Mouse (Mus musculus): ENCODE results near the gene Map4k5.

Gene Map4k5

GRCm38 (mm10) chr12:69833982-69834604, 58.9 kb downstream of the Map4k5 start:
- no peak for DNase-seq

- no peak for DNase-seq
These were observed 61.6 kb downstream of the Map4k5 start for GRCm38 (mm10) chr12:69831239-69831910.

DNA sequence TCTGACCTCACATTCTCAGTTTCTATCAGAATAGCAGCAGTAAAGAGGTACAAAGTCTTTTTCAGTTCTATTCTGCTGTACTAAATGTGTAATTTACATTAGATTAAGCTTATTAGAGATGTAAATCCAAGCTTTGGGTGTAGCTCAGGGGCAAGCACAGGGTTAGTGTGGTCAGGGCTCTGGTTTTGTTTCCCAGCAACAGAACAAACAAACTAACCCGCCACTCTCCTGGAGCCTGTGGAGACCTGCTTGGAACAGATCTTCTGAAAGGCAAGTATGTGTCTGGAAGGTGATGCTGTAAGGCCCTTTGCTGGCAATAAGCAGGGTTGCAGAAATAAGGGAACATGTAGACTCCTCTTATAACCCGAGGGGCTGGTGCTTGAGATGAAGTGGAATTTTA, 64.8 kb downstream of the Map4k5 start:
- no peak for DNase-seq

DNA sequence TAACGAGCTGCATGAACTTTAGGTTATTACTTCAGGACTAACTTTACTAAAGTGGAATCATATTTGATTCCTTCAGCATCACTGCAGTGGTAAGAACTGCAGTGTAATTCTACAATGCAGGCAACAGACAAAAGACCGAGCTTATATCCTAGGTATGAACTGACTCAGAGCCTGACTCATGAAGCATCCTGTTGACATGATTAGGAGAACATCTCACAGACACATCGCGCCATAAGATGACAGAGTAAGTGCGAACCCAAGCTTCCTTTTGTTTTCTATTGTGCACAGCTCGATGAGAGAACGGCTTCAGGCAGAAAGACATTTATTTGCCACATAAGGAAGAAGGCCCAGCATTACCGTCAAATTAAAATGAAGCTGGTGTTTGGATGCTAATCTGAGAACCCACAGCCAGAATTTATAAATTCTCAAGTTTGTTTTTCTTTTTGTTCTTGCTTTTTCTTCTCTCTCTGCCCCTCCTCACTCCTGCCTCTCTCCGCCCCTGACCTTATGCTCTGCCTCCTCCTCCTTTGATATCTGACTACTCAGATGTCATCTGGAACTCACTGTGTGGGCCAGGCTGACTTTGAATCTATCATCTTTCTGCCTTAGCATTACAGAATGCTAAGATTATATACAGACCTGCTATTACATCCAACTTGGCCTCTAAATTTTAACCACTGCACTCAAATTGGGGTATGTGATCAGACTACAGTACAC, 68.0 kb downstream of the Map4k5 start:
- DNase-seq, result no peak

GRCm38 (mm10) chr12:69814272-69814671, 78.7 kb downstream of the Map4k5 start:
- no peak for DNase-seq

DNA sequence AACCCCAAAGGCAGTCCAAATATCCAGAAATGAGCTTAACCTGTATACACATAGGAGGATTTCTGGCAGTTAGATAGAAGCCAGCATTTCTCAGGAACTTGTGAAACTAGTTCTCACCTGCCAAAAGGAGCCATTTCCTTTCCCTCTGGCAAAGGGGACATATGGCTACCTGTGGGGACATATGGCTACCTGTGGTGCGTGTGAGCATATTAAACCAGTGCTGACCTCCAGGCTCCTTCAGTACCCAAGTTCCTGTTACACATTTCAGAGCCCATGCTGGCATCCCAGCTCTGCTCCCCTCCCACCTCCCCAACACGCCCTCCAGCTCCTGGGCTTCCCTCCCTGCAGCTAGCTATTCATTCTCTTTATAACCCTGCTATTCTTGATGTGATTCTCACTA, 79.4 kb downstream of the Map4k5 start:
- no peak for DNase-seq

GRCm38 (mm10) chr12:69812986-69813385, 80.0 kb downstream of the Map4k5 start:
- DNase-seq, result no peak

GRCm38 (mm10) chr12:69811976-69812375, 81.0 kb downstream of the Map4k5 start:
- no peak for DNase-seq

GRCm38 (mm10) chr12:69809439-69809838, 83.6 kb downstream of the Map4k5 start:
- no peak for DNase-seq

DNA sequence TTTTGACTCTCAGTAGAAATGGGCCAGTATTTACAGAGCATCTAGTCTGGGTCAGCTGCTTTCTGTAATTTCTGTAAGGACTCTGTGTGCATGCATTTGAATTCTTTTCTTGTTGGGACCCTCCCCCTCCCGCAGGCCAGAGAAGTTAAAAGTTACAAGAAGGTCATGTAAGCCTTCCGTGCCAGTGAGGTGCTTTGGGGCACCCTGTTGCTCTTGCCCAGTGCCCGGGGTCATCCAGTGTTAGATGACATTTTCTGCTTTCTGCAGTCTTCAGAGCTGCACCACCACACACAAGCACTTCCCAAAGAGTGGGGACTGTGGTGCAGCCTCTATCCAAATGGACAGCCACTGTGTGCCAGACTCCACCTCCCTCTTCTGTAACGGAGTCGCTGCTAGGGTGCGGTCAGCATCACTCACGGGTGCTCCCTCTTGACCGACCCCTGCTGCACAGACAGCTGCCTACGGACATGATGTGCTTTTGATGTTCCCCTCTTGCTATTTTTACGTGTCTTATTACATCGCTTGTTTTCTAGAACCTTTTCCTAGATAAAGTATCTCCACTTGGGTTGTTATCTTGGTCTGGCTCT, 85.5 kb downstream of the Map4k5 start:
- DNase-seq, result peak; percentile 45

- DNase-seq, result no peak
These were observed 87.9 kb downstream of the Map4k5 start for GRCm38 (mm10) chr12:69805148-69805547.

GRCm38 (mm10) chr12:69804393-69805070, 88.5 kb downstream of the Map4k5 start:
- no peak for DNase-seq

- DNase-seq, result no peak
These were observed 89.8 kb downstream of the Map4k5 start for GRCm38 (mm10) chr12:69803196-69803595.

GRCm38 (mm10) chr12:69800586-69800985, 92.4 kb downstream of the Map4k5 start:
- DNase-seq, result no peak

GRCm38 (mm10) chr12:69796311-69796710, 96.7 kb downstream of the Map4k5 start:
- DNase-seq, result peak; percentile 87

DNA sequence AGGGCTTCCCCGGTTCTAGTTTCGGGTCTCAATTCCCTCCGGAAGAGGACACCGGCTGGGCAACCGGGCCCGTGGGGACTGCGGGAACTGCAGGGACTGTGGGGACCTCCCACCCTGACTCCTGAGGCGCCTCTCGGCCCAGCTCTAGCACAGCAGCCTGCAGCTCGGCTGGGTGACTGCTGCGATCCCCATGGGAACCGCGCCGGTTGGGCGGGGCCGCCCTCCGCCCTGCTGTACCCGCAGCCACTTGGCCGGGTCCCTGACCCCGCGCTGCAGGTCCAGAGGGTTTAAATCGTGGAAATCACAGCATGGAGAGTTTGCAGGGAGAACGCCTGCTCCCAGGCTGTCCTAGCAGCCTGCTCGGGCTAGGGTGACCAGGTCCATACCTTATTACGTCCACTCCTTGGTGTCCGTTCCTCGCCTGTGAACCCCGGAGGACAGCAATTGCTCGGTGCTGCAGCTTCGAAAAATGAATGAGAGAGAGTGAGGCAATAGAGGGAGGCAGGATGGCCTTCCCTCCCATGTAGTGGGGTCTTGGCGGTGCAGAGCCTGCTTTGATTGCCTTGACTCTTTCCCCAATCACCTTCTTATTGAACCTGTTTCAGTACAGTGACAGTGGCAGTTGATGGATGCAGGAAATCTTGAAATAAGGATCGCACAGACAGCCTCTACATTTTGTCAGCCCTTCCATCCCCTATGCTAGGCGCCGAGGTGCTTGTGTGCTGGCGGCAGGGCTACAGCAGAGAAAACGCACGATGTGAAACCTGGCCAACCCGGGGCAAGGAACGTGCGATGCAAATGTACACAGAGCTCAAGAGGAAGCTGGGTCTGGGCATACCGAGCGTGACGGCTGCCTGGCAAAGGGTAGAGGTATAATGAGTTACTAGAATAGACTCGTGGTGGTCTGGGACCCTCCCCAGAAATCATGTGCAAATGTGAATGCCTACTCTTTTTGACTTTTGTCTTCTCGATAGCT, 102.2 kb downstream of the Map4k5 start, which contains the start of gene Cdkl1:
Gene Cdkl1, minus strand, starts transcription at position 738 of the 976 bp plus-strand sequence.
- DNase-seq, result peak; percentile 92

- peak; percentile 62 for DNase-seq
These were observed 103.1 kb downstream of the Map4k5 start for GRCm38 (mm10) chr12:69789766-69790529.

GRCm38 (mm10) chr12:69788380-69788779, 104.6 kb downstream of the Map4k5 start:
- peak; percentile 34 for DNase-seq

- no peak for DNase-seq
These were observed 107.5 kb downstream of the Map4k5 start for GRCm38 (mm10) chr12:69785471-69785870.

DNA sequence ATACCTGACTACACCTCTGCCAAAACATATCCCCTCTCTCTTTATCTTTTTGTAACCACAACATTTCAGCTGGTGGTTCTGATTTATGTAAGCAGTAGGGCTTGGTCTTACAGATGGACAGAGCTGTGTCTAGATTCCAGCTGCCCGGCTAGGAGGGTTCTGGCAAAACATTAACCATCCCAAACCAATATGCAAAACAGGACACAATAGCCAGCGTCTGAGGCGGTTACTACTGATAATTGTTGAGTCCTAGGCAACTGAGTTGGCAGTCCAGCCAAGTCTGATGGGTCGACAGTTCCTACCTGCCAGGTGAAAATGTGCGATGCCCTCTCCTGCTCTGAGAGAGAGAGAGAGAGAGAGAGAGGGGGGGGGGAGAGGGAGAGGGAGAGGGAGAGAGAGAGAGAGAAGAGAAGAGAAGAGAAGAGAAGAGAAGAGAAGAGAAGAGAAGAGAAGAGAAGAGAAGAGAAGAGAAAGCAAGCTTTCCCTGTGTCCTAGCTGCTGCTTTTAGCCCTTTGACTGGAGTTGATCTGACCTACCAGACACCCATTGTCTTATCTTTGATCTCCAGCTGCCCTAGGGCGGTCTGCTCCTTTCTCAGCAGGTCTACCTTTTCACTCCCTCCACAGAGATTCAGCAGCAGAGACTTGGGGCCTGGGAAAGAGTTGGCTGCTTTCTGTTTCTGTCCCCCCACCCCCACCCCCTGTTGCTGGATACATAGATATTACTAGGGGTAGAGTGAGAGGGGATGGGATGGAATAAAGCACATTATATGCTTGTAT, 109.6 kb downstream of the Map4k5 start:
- peak; percentile 84 for DNase-seq
